ENCODE assay signal across 19 mouse cellular contexts in genomic region chr5:151165381-151166016, GRCm38 (mm10).
DNase-seq lines count a peak whose midpoint lies in the region; ATAC-seq and TF ChIP-seq lines count a peak whose summit lies in the region.
"Had no signal": no experiment of that assay in that cellular context is flagged by ENCODE, and none has a peak within 500 bp of the region (broad histone marks: within the 10 kb centered on the region; RNA-seq: fewer than 3 reads in every experiment).

No protein-coding gene starts in this region.

- no peak for TF ChIP-seq EP300 in heart, postnatal 0 days (IDR thresholded peaks at IDR 0.05; ENCODE audit: low read depth)

- H3K9ac ChIP-seq in heart, postnatal 0 days (replicated peaks; ENCODE audit: low read depth, low read length) = no peak overlapping the region
- no peak overlapping the region for H3K9ac ChIP-seq in heart, embryonic 12.5 days
- H3K9ac ChIP-seq: forebrain, postnatal 0 days; lung, embryonic 14.5 days had no signal

- ATAC-seq in heart, postnatal 0 days (ENCODE audit: insufficient read depth, low read depth) = no peak
- ATAC-seq in heart, embryonic 12.5 days (ENCODE audit: insufficient number of reproducible peaks, low FRiP score) = no peak; the same call in 1 of the 2 replicates
- ATAC-seq: forebrain, postnatal 0 days; hindbrain, embryonic 16.5 days had no signal

- no peak overlapping the region for H3K4me3 ChIP-seq in heart, postnatal 0 days (ENCODE audit: low read depth, low read length)
- H3K4me3 ChIP-seq in heart, embryonic 12.5 days = no peak overlapping the region
- no peak overlapping the region for H3K4me3 ChIP-seq in brown adipose tissue, adult 24 weeks (ENCODE audit: insufficient read depth, low read depth, low read length)
- H3K4me3 ChIP-seq: forebrain, embryonic 10.5 days; left cerebral cortex, adult 2 months had no signal

- 67% methylated on average over 6 of the region's 6 CpGs for WGBS in heart, postnatal 0 days
- WGBS in heart, embryonic 12.5 days = 72% methylated on average over 6 of the region's 6 CpGs

- no peak for TF ChIP-seq CTCF in heart, postnatal 0 days (IDR thresholded peaks at IDR 0.05; ENCODE audit: low read depth)

- no peak overlapping the region for H3K4me2 ChIP-seq in heart, postnatal 0 days (ENCODE audit: low read depth, low read length)
- H3K4me2 ChIP-seq in heart, embryonic 12.5 days = no peak overlapping the region
- H3K4me2 ChIP-seq: liver, embryonic 11.5 days; lung, embryonic 14.5 days had no signal

- no peaks in the 10 kb centered on the region for H3K27me3 ChIP-seq in heart, postnatal 0 days (ENCODE audit: control insufficient read depth, insufficient read depth, low read length)
- H3K27me3 ChIP-seq in heart, embryonic 12.5 days (replicated peaks) = no peaks in the 10 kb centered on the region

- no peaks in the 10 kb centered on the region for H3K36me3 ChIP-seq in heart, postnatal 0 days (replicated peaks; ENCODE audit: control insufficient read depth, insufficient read depth, low read length)
- no peaks in the 10 kb centered on the region for H3K36me3 ChIP-seq in heart, embryonic 12.5 days
- H3K36me3 ChIP-seq: forebrain, embryonic 10.5 days had no signal

- peaks cover 30% of the 10 kb centered on the region for H3K4me1 ChIP-seq in heart, postnatal 0 days (ENCODE audit: control insufficient read depth, insufficient read depth)
- peaks cover 15% of the 10 kb centered on the region for H3K4me1 ChIP-seq in heart, embryonic 12.5 days (replicated peaks)
- peaks cover 16% of the 10 kb centered on the region for H3K4me1 ChIP-seq in brown adipose tissue, adult 24 weeks (ENCODE audit: control insufficient read depth, insufficient read depth, insufficient read length, low read length)

- H3K9me3 ChIP-seq in heart, postnatal 0 days (replicated peaks; ENCODE audit: control insufficient read depth, low read length) = no peaks in the 10 kb centered on the region
- H3K9me3 ChIP-seq in heart, embryonic 12.5 days (replicated peaks) = no peaks in the 10 kb centered on the region
- H3K9me3 ChIP-seq: forebrain, embryonic 10.5 days had no signal

- DNase-seq in heart, postnatal 0 days (ENCODE audit: low spot score) = no peak
- DNase-seq in 3T3-L1 (ENCODE audit: low read depth, low spot score) = peak; percentile 35
- DNase-seq in lung, postnatal 36 days = peak; percentile 57
- no peak for DNase-seq in thymus, adult 18-20 months
- no peak for DNase-seq in ovary, adult 18-20 months (ENCODE audit: low spot score)
- DNase-seq: adrenal gland, adult 8-10 months; cerebellum, adult 11 months; embryo, embryonic 11 days; forebrain, postnatal 0 days; heart, adult 11 months; right cerebral cortex, postnatal 4 days; thymus, postnatal 25 days had no signal

- H3K27ac ChIP-seq in heart, postnatal 0 days (ENCODE audit: low read depth) = peak overlapping the region; percentile 65; the same call in 1 of the 2 replicates
- H3K27ac ChIP-seq in heart, embryonic 12.5 days (ENCODE audit: poor library complexity, severe bottlenecking) = no peak overlapping the region
- H3K27ac ChIP-seq in brown adipose tissue, adult 24 weeks (replicated peaks; ENCODE audit: low read depth, low read length) = 0 out of 2 replicates have a peak overlapping the region, but pooled peaks have one; percentile 22

Comparison
In these comparisons a context has a peak if more than half of its experiments do, and no peak if none do; other contexts are left out.
1. DNase-seq: peak in 3T3-L1 (single experiment) and lung, postnatal 36 days (single experiment); none in heart, postnatal 0 days (single experiment), thymus, adult 18-20 months (0 of 2) and ovary, adult 18-20 months (single experiment).